Mouse (Mus musculus) spleen, postnatal 4 days (tissue): ENCODE results near the gene Slc5a2.
A peak's percentile ranks its signal among the peaks of the same experiment; 100 is the strongest.

ENCODE experiments used
- DNase-seq, 2 experiments: peaks; one replicate each; pipeline ENCODE4 v3.0.0; 2022; ENCODE audit warnings: low spot score in 2 of 2

Gene Slc5a2

GRCm38 (mm10) chr7:128265411-128265810 is at the start of gene Slc5a2:
TSS of gene Slc5a2 (plus strand) at chr7:128265657.
- DNase-seq = no peak

GRCm38 (mm10) chr7:128219952-128220351 is 45.5 kb upstream of the Slc5a2 start:
- no peak for DNase-seq

- no peak for DNase-seq
Observed at GRCm38 (mm10) chr7:128220936-128221335, 44.5 kb upstream of the Slc5a2 start.

GRCm38 (mm10) chr7:128231741-128232140 is 33.7 kb upstream of the Slc5a2 start:
- no peak for DNase-seq

- DNase-seq = no peak
Observed at GRCm38 (mm10) chr7:128234796-128235195, 30.7 kb upstream of the Slc5a2 start.

- DNase-seq = no peak
Observed at GRCm38 (mm10) chr7:128235481-128235880, 30.0 kb upstream of the Slc5a2 start.

GRCm38 (mm10) chr7:128236426-128236825 is 29.0 kb upstream of the Slc5a2 start:
- DNase-seq = no peak

- peak; percentile 86 to 95 for DNase-seq
Observed at GRCm38 (mm10) chr7:128236856-128237592, 28.4 kb upstream of the Slc5a2 start, which contains the start of gene Armc5. TSS of gene Armc5 (plus strand) at chr7:128237342.

GRCm38 (mm10) chr7:128237593-128237926 is 27.9 kb upstream of the Slc5a2 start:
- DNase-seq = no peak

- peak; percentile 100 for DNase-seq
Observed at GRCm38 (mm10) chr7:128237927-128238778, 27.3 kb upstream of the Slc5a2 start, which contains the start of gene 9130023H24Rik. TSS of gene 9130023H24Rik (minus strand) at chr7:128238031.

GRCm38 (mm10) chr7:128238991-128239390 is 26.5 kb upstream of the Slc5a2 start:
- peak; percentile 70 to 76 for DNase-seq

- peak in 1 of 2 experiments; percentile 68 for DNase-seq
Observed at GRCm38 (mm10) chr7:128240131-128240784, 25.2 kb upstream of the Slc5a2 start.

GRCm38 (mm10) chr7:128242331-128242730 is 23.1 kb upstream of the Slc5a2 start:
- DNase-seq = no peak

- DNase-seq = no peak
Observed at GRCm38 (mm10) chr7:128243921-128244320, 21.5 kb upstream of the Slc5a2 start.

- DNase-seq = peak in 1 of 2 experiments; percentile 62
Observed at GRCm38 (mm10) chr7:128244410-128245025, 20.9 kb upstream of the Slc5a2 start.

GRCm38 (mm10) chr7:128245547-128245946 is 19.9 kb upstream of the Slc5a2 start:
- DNase-seq = no peak

GRCm38 (mm10) chr7:128246496-128247391 is 18.7 kb upstream of the Slc5a2 start, which contains the start of gene Tgfb1i1:
TSS of gene Tgfb1i1 (plus strand) at chr7:128246812.
- peak in 1 of 2 experiments; percentile 65 for DNase-seq

- DNase-seq = peak; percentile 87 to 94
Observed at GRCm38 (mm10) chr7:128247443-128247842, 18.0 kb upstream of the Slc5a2 start.

- DNase-seq = peak in 1 of 2 experiments; percentile 62
Observed at GRCm38 (mm10) chr7:128248081-128249042, 17.1 kb upstream of the Slc5a2 start.
